Mouse (Mus musculus): ENCODE data around the gene Pmfbp1. TPM values are rescaled to one million over a fixed set of nuclear protein-coding genes. Genes with fewer than 3 reads are reported as not detected.
"Not testable (repeated sequence)": the region's sequence is repeated elsewhere in the genome, so short reads cannot be mapped to it uniquely, and the experiment has no call there.

Gene Pmfbp1
- polyA plus RNA-seq (2014; fragmentation: Nextera tagmentation; extraction: Ambion mirVana): 0.17 and 0.64 TPM in 2 replicates

DNA sequence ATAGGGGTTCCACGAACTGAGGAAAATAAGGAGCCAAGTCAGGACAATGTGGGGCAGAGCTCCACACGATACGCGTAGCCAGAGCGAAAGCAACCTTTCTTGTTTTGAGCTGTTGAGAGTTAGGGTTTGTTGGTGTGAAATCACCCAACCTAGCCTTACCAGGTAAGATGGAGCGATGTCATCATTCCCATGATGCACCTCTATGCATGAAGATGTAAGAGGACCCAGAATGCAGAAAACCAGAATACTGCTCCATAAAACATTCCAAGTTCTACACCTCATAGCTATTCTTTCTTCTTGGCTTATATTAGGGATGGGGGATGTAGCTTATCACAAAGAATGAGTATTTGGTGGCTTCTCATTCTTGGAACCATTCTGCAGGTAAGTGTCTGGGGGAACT is at the start of gene Pmfbp1:
Gene Pmfbp1, plus strand, starts transcription at position 301 of the 400 bp plus-strand sequence.
- DNase-seq (ENCODE audit: low spot score) (no peak), ATAC-seq (replicated peaks; ENCODE audit: insufficient number of reproducible peaks, low FRiP score, low TSS enrichment, low read depth) (no peak)
- no peaks in the 10 kb centered on the region for H3K9me3 ChIP-seq (replicated peaks; ENCODE audit: control insufficient read depth, low read length)
- no peak within 1 kb of the TSS for H3K4me3 ChIP-seq (ENCODE audit: low read depth, low read length)
- H3K27me3 ChIP-seq (ENCODE audit: control insufficient read depth, insufficient read depth, low read length): no peaks in the 10 kb centered on the region
- whole genome bisulfite sequencing: 96% methylated on average over 6 of the region's 6 CpGs
- no peak within 1 kb of the TSS for H3K9ac ChIP-seq (replicated peaks; ENCODE audit: low read length)
- no peaks in the 10 kb centered on the region for H3K4me1 ChIP-seq (ENCODE audit: control insufficient read depth, insufficient read depth, low read length)
- no peak within 1 kb of the TSS for H3K27ac ChIP-seq (replicated peaks; ENCODE audit: low read depth, low read length)
- no peaks in the 10 kb centered on the region for H3K36me3 ChIP-seq (replicated peaks; ENCODE audit: control insufficient read depth, insufficient read depth, low read depth, low read length)
- H3K4me2 ChIP-seq (ENCODE audit: low read depth, low read length): no peak within 1 kb of the TSS

DNA sequence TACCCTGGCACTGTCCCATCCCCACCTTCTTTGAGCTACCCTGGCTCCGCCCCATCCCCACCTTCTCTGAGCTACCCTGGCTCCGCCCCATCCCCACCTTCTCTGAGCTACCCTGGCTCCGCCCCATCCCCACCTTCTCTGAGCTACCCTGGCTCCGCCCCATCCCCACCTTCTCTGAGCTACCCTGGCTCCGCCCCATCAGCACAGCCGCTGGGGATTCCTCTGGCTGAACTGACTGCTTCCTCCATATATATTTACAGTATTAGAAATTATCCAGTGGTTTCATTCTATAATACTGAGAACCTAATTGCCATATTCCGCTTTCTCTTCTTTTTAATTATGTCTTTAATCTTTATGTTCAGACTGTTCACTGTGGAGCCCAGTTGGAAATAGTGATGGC is 46.9 kb upstream of the Pmfbp1 start:
- H3K9ac ChIP-seq (replicated peaks; ENCODE audit: low read length); H3K4me1 ChIP-seq (ENCODE audit: control insufficient read depth, insufficient read depth, low read length); DNase-seq (ENCODE audit: low spot score); H3K36me3 ChIP-seq (replicated peaks; ENCODE audit: control insufficient read depth, insufficient read depth, low read depth, low read length); H3K9me3 ChIP-seq (replicated peaks; ENCODE audit: control insufficient read depth, low read length); ATAC-seq (replicated peaks; ENCODE audit: insufficient number of reproducible peaks, low FRiP score, low TSS enrichment, low read depth); H3K4me2 ChIP-seq (ENCODE audit: low read depth, low read length); H3K27me3 ChIP-seq (ENCODE audit: control insufficient read depth, insufficient read depth, low read length); H3K27ac ChIP-seq (replicated peaks; ENCODE audit: low read depth, low read length); H3K4me3 ChIP-seq (ENCODE audit: low read depth, low read length): not testable (repeated sequence)
- 34% methylated on average over 6 of the region's 7 CpGs for WGBS

DNA sequence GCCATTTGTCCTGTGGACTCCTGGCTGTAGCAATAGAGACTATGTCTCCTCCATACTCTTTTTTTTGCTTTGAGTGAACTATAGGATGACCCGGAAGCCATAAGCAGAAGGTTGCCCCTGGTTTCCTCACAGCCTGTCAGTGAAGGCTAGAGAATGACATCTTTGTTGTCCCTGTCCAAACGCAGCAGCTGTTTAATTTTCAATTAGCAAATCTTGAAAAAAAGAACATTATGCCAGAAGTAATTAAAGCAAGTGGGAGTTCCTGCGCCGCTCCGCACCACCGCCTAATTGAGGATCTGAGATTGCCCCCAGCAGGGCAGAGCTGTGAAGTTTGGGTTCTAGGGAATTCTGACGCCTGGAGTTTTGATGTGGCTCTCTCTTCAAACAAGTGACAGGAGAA is 42.8 kb upstream of the Pmfbp1 start:
- Histone ChIP-seq H3K9ac (replicated peaks; ENCODE audit: low read length) (no peak overlapping the region), H3K27me3 (ENCODE audit: control insufficient read depth, insufficient read depth, low read length) (no peaks in the 10 kb centered on the region), H3K36me3 (replicated peaks; ENCODE audit: control insufficient read depth, insufficient read depth, low read depth, low read length) (no peaks in the 10 kb centered on the region), H3K4me2 (ENCODE audit: low read depth, low read length) (no peak overlapping the region), H3K4me3 (ENCODE audit: low read depth, low read length) (no peak overlapping the region), H3K9me3 (replicated peaks; ENCODE audit: control insufficient read depth, low read length) (no peaks in the 10 kb centered on the region), H3K4me1 (ENCODE audit: control insufficient read depth, insufficient read depth, low read length) (no peaks in the 10 kb centered on the region), H3K27ac (replicated peaks; ENCODE audit: low read depth, low read length) (no peak overlapping the region)
- DNase-seq (ENCODE audit: low spot score) (no peak), ATAC-seq (replicated peaks; ENCODE audit: insufficient number of reproducible peaks, low FRiP score, low TSS enrichment, low read depth) (no peak)
- 60% methylated on average over 7 of the region's 7 CpGs for WGBS

- Histone ChIP-seq H3K4me3 (ENCODE audit: low read depth, low read length) (no peak overlapping the region), H3K4me1 (ENCODE audit: control insufficient read depth, insufficient read depth, low read length) (no peaks in the 10 kb centered on the region), H3K4me2 (ENCODE audit: low read depth, low read length) (no peak overlapping the region), H3K27me3 (ENCODE audit: control insufficient read depth, insufficient read depth, low read length) (no peaks in the 10 kb centered on the region), H3K36me3 (replicated peaks; ENCODE audit: control insufficient read depth, insufficient read depth, low read depth, low read length) (no peaks in the 10 kb centered on the region), H3K9ac (replicated peaks; ENCODE audit: low read length) (no peak overlapping the region), H3K9me3 (replicated peaks; ENCODE audit: control insufficient read depth, low read length) (no peaks in the 10 kb centered on the region), H3K27ac (replicated peaks; ENCODE audit: low read depth, low read length) (no peak overlapping the region)
- WGBS: 83% methylated on average over 2 of the region's 2 CpGs
- DNase-seq (ENCODE audit: low spot score) (no peak), ATAC-seq (replicated peaks; ENCODE audit: insufficient number of reproducible peaks, low FRiP score, low TSS enrichment, low read depth) (no peak)
These were observed 38.7 kb upstream of the Pmfbp1 start for GRCm38 (mm10) chr8:109455113-109455512.

- no peak for DNase-seq (ENCODE audit: low spot score)
- Histone ChIP-seq H3K27me3 (ENCODE audit: control insufficient read depth, insufficient read depth, low read length) (no peaks in the 10 kb centered on the region), H3K4me3 (ENCODE audit: low read depth, low read length) (no peak overlapping the region), H3K27ac (replicated peaks; ENCODE audit: low read depth, low read length) (no peak overlapping the region), H3K9me3 (replicated peaks; ENCODE audit: control insufficient read depth, low read length) (no peaks in the 10 kb centered on the region), H3K9ac (replicated peaks; ENCODE audit: low read length) (no peak overlapping the region), H3K4me1 (ENCODE audit: control insufficient read depth, insufficient read depth, low read length) (no peaks in the 10 kb centered on the region), H3K36me3 (replicated peaks; ENCODE audit: control insufficient read depth, insufficient read depth, low read depth, low read length) (no peaks in the 10 kb centered on the region), H3K4me2 (ENCODE audit: low read depth, low read length) (no peak overlapping the region)
- 42% methylated on average over 8 of the region's 8 CpGs for WGBS
- no peak for ATAC-seq (replicated peaks; ENCODE audit: insufficient number of reproducible peaks, low FRiP score, low TSS enrichment, low read depth)
These were observed 36.4 kb upstream of the Pmfbp1 start for GRCm38 (mm10) chr8:109457387-109457786.

GRCm38 (mm10) chr8:109458580-109458979 is 35.2 kb upstream of the Pmfbp1 start:
- no peaks in the 10 kb centered on the region for H3K27me3 ChIP-seq (ENCODE audit: control insufficient read depth, insufficient read depth, low read length)
- no peak for ATAC-seq (replicated peaks; ENCODE audit: insufficient number of reproducible peaks, low FRiP score, low TSS enrichment, low read depth)
- no peak overlapping the region for H3K4me2 ChIP-seq (ENCODE audit: low read depth, low read length)
- no peaks in the 10 kb centered on the region for H3K9me3 ChIP-seq (replicated peaks; ENCODE audit: control insufficient read depth, low read length)
- H3K4me3 ChIP-seq (ENCODE audit: low read depth, low read length): no peak overlapping the region
- WGBS: 73% methylated on average over 12 of the region's 12 CpGs
- no peak for DNase-seq (ENCODE audit: low spot score)
- no peaks in the 10 kb centered on the region for H3K4me1 ChIP-seq (ENCODE audit: control insufficient read depth, insufficient read depth, low read length)
- no peak overlapping the region for H3K27ac ChIP-seq (replicated peaks; ENCODE audit: low read depth, low read length)
- no peak overlapping the region for H3K9ac ChIP-seq (replicated peaks; ENCODE audit: low read length)
- no peaks in the 10 kb centered on the region for H3K36me3 ChIP-seq (replicated peaks; ENCODE audit: control insufficient read depth, insufficient read depth, low read depth, low read length)

DNA sequence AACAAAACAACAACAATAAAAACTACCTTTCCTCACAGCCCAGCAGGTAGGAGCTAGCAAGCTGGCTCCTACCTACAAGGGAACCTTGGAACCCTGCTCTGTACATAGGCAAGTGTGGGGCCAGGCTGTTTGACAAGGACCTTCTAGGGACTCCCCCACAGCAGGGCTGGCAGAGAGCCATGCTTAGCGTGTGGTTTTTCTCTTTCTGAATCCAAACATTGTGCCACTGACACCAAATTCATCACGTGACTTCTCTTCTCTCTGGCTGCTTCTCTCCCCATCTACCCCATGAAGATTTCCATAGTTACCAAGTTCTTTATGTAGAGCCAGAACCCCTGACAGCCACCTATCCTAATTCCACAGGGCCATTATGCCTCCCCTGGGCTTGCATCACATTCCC is 30.8 kb upstream of the Pmfbp1 start:
- Histone ChIP-seq H3K9ac (replicated peaks; ENCODE audit: low read length) (no peak overlapping the region), H3K4me2 (ENCODE audit: low read depth, low read length) (no peak overlapping the region), H3K27ac (replicated peaks; ENCODE audit: low read depth, low read length) (no peak overlapping the region), H3K4me1 (ENCODE audit: control insufficient read depth, insufficient read depth, low read length) (peaks cover 6% of the 10 kb centered on the region), H3K36me3 (replicated peaks; ENCODE audit: control insufficient read depth, insufficient read depth, low read depth, low read length) (no peaks in the 10 kb centered on the region), H3K4me3 (ENCODE audit: low read depth, low read length) (no peak overlapping the region), H3K27me3 (ENCODE audit: control insufficient read depth, insufficient read depth, low read length) (no peaks in the 10 kb centered on the region), H3K9me3 (replicated peaks; ENCODE audit: control insufficient read depth, low read length) (no peaks in the 10 kb centered on the region)
- ATAC-seq (replicated peaks; ENCODE audit: insufficient number of reproducible peaks, low FRiP score, low TSS enrichment, low read depth): no peak
- 71% methylated on average over 2 of the region's 2 CpGs for WGBS
- DNase-seq (ENCODE audit: low spot score): no peak

- Histone ChIP-seq H3K4me3 (ENCODE audit: low read depth, low read length) (no peak overlapping the region), H3K9me3 (replicated peaks; ENCODE audit: control insufficient read depth, low read length) (no peaks in the 10 kb centered on the region), H3K4me1 (ENCODE audit: control insufficient read depth, insufficient read depth, low read length) (peaks cover 6% of the 10 kb centered on the region), H3K9ac (replicated peaks; ENCODE audit: low read length) (no peak overlapping the region), H3K36me3 (replicated peaks; ENCODE audit: control insufficient read depth, insufficient read depth, low read depth, low read length) (no peaks in the 10 kb centered on the region), H3K4me2 (ENCODE audit: low read depth, low read length) (no peak overlapping the region), H3K27me3 (ENCODE audit: control insufficient read depth, insufficient read depth, low read length) (no peaks in the 10 kb centered on the region), H3K27ac (replicated peaks; ENCODE audit: low read depth, low read length) (no peak overlapping the region)
- WGBS: 31% methylated on average over 13 of the region's 13 CpGs
- ATAC-seq (replicated peaks; ENCODE audit: insufficient number of reproducible peaks, low FRiP score, low TSS enrichment, low read depth): no peak
- DNase-seq (ENCODE audit: low spot score): no peak
These were observed 30.0 kb upstream of the Pmfbp1 start for GRCm38 (mm10) chr8:109463677-109464313.
